Mouse (Mus musculus): Measurements from ENCODE around the gene Tmem165.

DNA sequence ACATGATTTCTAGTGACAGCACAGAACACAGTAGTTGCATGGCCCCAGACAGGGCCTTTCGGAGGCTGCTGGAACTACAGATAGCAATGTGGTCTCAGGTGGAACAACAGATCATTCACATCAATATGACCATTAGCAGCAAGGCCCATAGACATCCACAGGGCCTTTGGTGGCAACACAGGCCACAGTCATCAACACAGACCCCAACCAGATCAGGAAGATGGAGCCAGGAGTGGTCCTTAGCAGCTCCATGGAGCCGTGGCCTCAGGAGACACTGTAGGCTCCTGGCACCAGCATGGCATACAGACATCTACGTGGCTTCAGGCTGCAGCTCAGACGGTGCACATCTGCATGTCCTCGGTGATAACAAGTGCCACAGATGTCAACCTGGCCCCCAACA, 20.8 kb upstream of the Tmem165 start:
- TF ChIP-seq POLR2A (IDR thresholded peaks at IDR 0.05; ENCODE audit: low read depth, low read length) (no peak), CTCF (conservative IDR thresholded peaks at IDR 0.05; ENCODE audit: insufficient read depth, insufficient read length, low read depth, low read length) (no peak)

Measured in kidney, adult 2 months (tissue).